Mouse (Mus musculus) intestine, embryonic 14.5 days (tissue): Measurements from ENCODE around the gene Ptprr. TPM values are rescaled to one million over a fixed set of nuclear protein-coding genes. Genes with fewer than 3 reads are reported as not detected.

Source experiments
- ATAC-seq: fragments of 200-750 bp; cut with Nextera tagmentation; replicated peaks from 2 replicates; pipeline ENCODE4 v1.8.0; 2017; ENCODE audit warnings: low read depth, moderate number of reproducible peaks, moderate TSS enrichment, moderate library complexity; ENCODE audit not compliant: low FRiP score, low TSS enrichment
- DNase-seq: peaks from one replicate; pipeline ENCODE4 v3.0.0-alpha.2; 2018; ENCODE audit warnings: low spot score
- H3K27ac ChIP-seq: fragments of 300-500 bp; sonication (generic); 2 replicates; pipeline ENCODE4 v1.5.1; 2014; ENCODE audit warnings: low read depth, mild to moderate bottlenecking, control low read depth
- H3K27me3 ChIP-seq: fragments of 300-500 bp; sonication (generic); replicated peaks from 2 replicates; pipeline ENCODE4 v1.6.1; 2014; ENCODE audit warnings: low read length, control low read depth; ENCODE audit not compliant: control insufficient read depth, insufficient read depth
- H3K36me3 ChIP-seq: fragments of 300-500 bp; sonication (generic); 2 replicates; pipeline ENCODE4 v1.6.1; 2014; ENCODE audit warnings: low read length, control low read depth; ENCODE audit not compliant: control insufficient read depth, insufficient read depth
- H3K4me1 ChIP-seq: fragments of 300-500 bp; sonication (generic); replicated peaks from 2 replicates; pipeline ENCODE4 v1.6.1; 2014; ENCODE audit warnings: low read length, control low read depth, mixed read lengths; ENCODE audit not compliant: control insufficient read depth, insufficient read depth
- H3K4me2 ChIP-seq: fragments of 300-500 bp; sonication (generic); 2 replicates; pipeline ENCODE4 v1.6.1; 2014; ENCODE audit warnings: low read length
- H3K4me3 ChIP-seq: fragments of 300-500 bp; sonication (generic); 2 replicates; pipeline ENCODE4 v1.5.1; 2014; ENCODE audit warnings: low read depth, low read length, control low read depth, mixed read lengths
- H3K9ac ChIP-seq: fragments of 300-500 bp; sonication (generic); 2 replicates; pipeline ENCODE4 v1.6.1; 2014; ENCODE audit warnings: mild to moderate bottlenecking, low read length
- H3K9me3 ChIP-seq: fragments of 300-500 bp; sonication (generic); 2 replicates; pipeline ENCODE4 v1.6.1; 2016; ENCODE audit warnings: low read length, control low read depth; ENCODE audit not compliant: control insufficient read depth
- WGBS: fragments of 180-500 bp; shearing (Covaris S2); extraction: QIAGEN DNeasy Blood & Tissue Kit; methylation state at CpG from one replicate; pipeline ENCODE4 v1.1.7; 2014; 5-methylcytosine and 5-hydroxymethylcytosine counted together
- polyA plus RNA-seq: library from polyadenylated mRNA; unstranded; fragments of >200 nt; fragmentation: Nextera tagmentation; extraction: Ambion mirVana; gene quantifications from 2 replicates; pipeline ENCODE4 v1.2.1, GENCODE M21; 2014

The Ptprr gene
- polyA plus RNA-seq, 1 experiment from 2014 or later, result 4.7 TPM

GRCm38 (mm10) chr10:116259298-116259697 is 241.3 kb downstream of the Ptprr start:
- WGBS, result 72% methylated on average over 4 of the region's 4 CpGs
- no peaks in the 10 kb centered on the region for H3K36me3 ChIP-seq
- ATAC-seq, result no peak
- no peak for DNase-seq
- no peaks in the 10 kb centered on the region for H3K9me3 ChIP-seq
- H3K4me3 ChIP-seq, result no peak overlapping the region
- no peak overlapping the region for H3K9ac ChIP-seq
- H3K4me1 ChIP-seq, result peaks cover 13% of the 10 kb centered on the region
- H3K27ac ChIP-seq, result no peak overlapping the region
- H3K27me3 ChIP-seq, result no peaks in the 10 kb centered on the region
- no peak overlapping the region for H3K4me2 ChIP-seq

GRCm38 (mm10) chr10:116260658-116261433 is 242.8 kb downstream of the Ptprr start:
- no peaks in the 10 kb centered on the region for H3K27me3 ChIP-seq
- no peak overlapping the region for H3K4me2 ChIP-seq
- H3K36me3 ChIP-seq, result no peaks in the 10 kb centered on the region
- DNase-seq (no peak), ATAC-seq (no peak)
- 48% methylated on average over 13 of the region's 13 CpGs for WGBS
- H3K9me3 ChIP-seq, result no peaks in the 10 kb centered on the region
- no peak overlapping the region for H3K4me3 ChIP-seq
- H3K27ac ChIP-seq, result no peak overlapping the region
- no peak overlapping the region for H3K9ac ChIP-seq
- H3K4me1 ChIP-seq, result peaks cover 13% of the 10 kb centered on the region

- Histone ChIP-seq H3K27me3 (no peaks in the 10 kb centered on the region), H3K4me3 (no peak overlapping the region), H3K4me2 (no peak overlapping the region), H3K27ac (no peak overlapping the region), H3K4me1 (peaks cover 13% of the 10 kb centered on the region), H3K9ac (no peak overlapping the region), H3K36me3 (no peaks in the 10 kb centered on the region), H3K9me3 (no peaks in the 10 kb centered on the region)
- DNase-seq (no peak), ATAC-seq (no peak)
- WGBS, result 63% methylated on average over 5 of the region's 5 CpGs
Measured at GRCm38 (mm10) chr10:116261559-116261958, 243.5 kb downstream of the Ptprr start.

GRCm38 (mm10) chr10:116264521-116264920 is 246.5 kb downstream of the Ptprr start:
- no peaks in the 10 kb centered on the region for H3K27me3 ChIP-seq
- DNase-seq (no peak), ATAC-seq (no peak)
- no peaks in the 10 kb centered on the region for H3K9me3 ChIP-seq
- no peak overlapping the region for H3K27ac ChIP-seq
- no peaks in the 10 kb centered on the region for H3K36me3 ChIP-seq
- H3K9ac ChIP-seq, result no peak overlapping the region
- H3K4me1 ChIP-seq, result peaks cover 18% of the 10 kb centered on the region
- H3K4me2 ChIP-seq, result no peak overlapping the region
- 64% methylated on average over 11 of the region's 11 CpGs for WGBS
- no peak overlapping the region for H3K4me3 ChIP-seq

GRCm38 (mm10) chr10:116266561-116267433 is 248.8 kb downstream of the Ptprr start:
- Histone ChIP-seq H3K4me1 (peaks cover 5% of the 10 kb centered on the region; the same call in 1 of the 2 replicates), H3K4me3 (no peak overlapping the region), H3K9me3 (no peaks in the 10 kb centered on the region), H3K27ac (no peak overlapping the region), H3K4me2 (no peak overlapping the region), H3K27me3 (no peaks in the 10 kb centered on the region), H3K9ac (no peak overlapping the region), H3K36me3 (no peaks in the 10 kb centered on the region)
- 79% methylated on average over 15 of the region's 15 CpGs for WGBS
- 0 out of 2 replicates have a peak, but pooled peaks have one; percentile 50 for ATAC-seq
- DNase-seq, result no peak

DNA sequence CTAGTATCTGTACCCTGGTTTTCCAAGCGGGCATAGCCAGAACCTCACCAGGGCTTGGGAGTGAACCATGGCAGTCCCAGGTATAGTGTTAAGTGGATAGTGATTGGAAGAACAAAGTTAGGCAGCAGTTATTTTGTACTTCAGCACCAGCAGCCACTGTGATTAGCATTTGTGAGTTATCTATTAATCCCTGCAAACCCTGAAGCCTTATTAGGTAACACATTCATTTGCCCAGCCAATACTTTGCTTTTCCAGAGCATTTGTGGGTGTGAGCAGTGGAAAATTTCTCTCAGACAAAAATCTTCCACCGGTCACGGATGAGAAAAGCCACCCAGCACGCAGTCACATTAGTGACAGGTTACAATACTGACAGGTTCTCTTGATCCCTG is 249.4 kb downstream of the Ptprr start:
- no peaks in the 10 kb centered on the region for H3K36me3 ChIP-seq
- no peaks in the 10 kb centered on the region for H3K9me3 ChIP-seq
- H3K4me2 ChIP-seq, result no peak overlapping the region
- WGBS, result 67% methylated on average over 4 of the region's 4 CpGs
- H3K27me3 ChIP-seq, result no peaks in the 10 kb centered on the region
- no peak for DNase-seq
- H3K27ac ChIP-seq, result no peak overlapping the region
- H3K4me1 ChIP-seq, result peaks cover 5% of the 10 kb centered on the region; the same call in 1 of the 2 replicates
- H3K4me3 ChIP-seq, result no peak overlapping the region
- H3K9ac ChIP-seq, result no peak overlapping the region
- no peak for ATAC-seq

DNA sequence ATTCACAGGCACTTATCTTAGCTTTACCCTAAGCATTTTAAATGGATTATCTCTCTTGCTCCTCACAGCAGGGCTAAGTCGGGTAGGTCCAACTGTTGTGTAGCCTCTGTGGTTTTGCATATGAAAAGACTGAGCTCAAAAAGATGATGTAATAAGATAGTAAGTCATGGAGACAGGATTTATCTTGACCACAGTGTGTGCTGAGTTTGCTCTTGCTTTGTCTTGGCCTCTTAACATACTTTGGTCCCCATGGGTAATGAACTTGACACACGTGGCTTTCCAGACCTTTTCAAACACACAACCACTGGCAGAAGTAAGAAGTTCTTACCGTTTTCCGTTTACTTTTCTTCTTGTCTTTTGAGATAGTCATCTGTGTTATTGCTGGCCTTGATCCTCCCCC is 250.3 kb downstream of the Ptprr start:
- Histone ChIP-seq H3K27me3 (no peaks in the 10 kb centered on the region), H3K27ac (no peak overlapping the region), H3K9me3 (no peaks in the 10 kb centered on the region), H3K4me3 (no peak overlapping the region), H3K36me3 (no peaks in the 10 kb centered on the region), H3K4me1 (peaks cover 5% of the 10 kb centered on the region; the same call in 1 of the 2 replicates), H3K4me2 (no peak overlapping the region), H3K9ac (no peak overlapping the region)
- no peak for DNase-seq
- no peak for ATAC-seq
- 41% methylated on average over 4 of the region's 4 CpGs for WGBS

DNA sequence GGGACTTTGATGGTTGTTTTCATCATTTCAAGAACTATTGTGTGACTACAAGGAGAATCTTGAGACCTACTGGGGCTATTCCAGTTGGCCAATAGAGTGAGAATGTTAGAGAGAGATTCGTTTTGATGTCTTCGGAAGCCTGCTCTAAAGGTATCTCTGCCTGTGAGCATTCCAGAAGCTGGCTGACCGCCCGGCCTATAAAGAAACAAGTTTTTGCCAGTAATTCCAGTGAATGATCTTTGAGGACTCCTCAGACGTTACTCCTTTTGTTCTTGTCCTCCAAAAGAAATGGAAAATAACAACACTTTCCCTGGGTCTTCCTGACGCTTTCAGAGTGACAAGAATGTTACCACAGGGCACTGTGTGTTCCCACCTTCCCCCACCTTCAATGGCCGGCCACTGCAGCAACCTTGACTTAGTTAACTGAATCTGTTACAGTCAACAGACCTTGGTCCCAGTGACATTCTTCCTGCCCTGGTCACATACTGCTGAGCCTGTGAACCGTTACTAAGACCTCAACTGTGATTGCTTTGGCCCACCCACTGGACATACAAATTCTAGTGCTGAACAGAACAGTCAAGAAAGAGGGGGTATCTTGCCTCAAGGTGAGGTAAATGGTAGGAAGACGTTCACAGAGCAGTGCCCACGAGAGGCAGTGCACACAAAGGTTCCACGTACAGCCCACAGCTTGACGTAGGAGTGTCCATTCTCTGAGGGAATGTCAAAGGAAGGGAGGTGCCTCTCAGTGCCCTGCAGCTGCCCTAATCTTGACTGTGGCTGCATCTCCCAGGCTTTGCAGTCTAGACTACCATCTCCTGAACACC is 252.8 kb downstream of the Ptprr start:
- Histone ChIP-seq H3K9me3 (no peaks in the 10 kb centered on the region), H3K4me2 (no peak overlapping the region), H3K27me3 (no peaks in the 10 kb centered on the region), H3K27ac (no peak overlapping the region), H3K4me1 (peaks cover 5% of the 10 kb centered on the region; the same call in 1 of the 2 replicates), H3K9ac (no peak overlapping the region), H3K4me3 (no peak overlapping the region), H3K36me3 (no peaks in the 10 kb centered on the region)
- WGBS, result 77% methylated on average over 12 of the region's 12 CpGs
- DNase-seq (no peak), ATAC-seq (no peak)
